Mouse (Mus musculus) heart, embryonic 12.5 days (tissue): ENCODE data around the gene Myzap. TPM values are rescaled to one million over a fixed set of nuclear protein-coding genes. Genes with fewer than 3 reads are reported as not detected.

ENCODE experiments used
- polyA plus RNA-seq: library from polyadenylated mRNA; unstranded; fragments of >200 nt; fragmentation: Nextera tagmentation; extraction: Ambion mirVana; gene quantifications from 2 replicates; pipeline ENCODE4 v1.2.1, GENCODE M21; 2016

Myzap gene
- polyA plus RNA-seq, 1 experiment from 2014 or later, result 64.7 TPM

Other genes with a start within 250 kb of the Myzap start
- gene Polr2m, start 106.4 kb downstream of the Myzap start, polyA plus RNA-seq, result 380 and 383 TPM in 2 replicates
- 54.6 and 57.2 TPM in 2 replicates for gene Cgnl1, start 179.2 kb upstream of the Myzap start, polyA plus RNA-seq